Mouse (Mus musculus) frontal cortex, postnatal 14 days (tissue): Measurements from ENCODE around the gene 4931429L15Rik.

Source experiments
- DNase-seq, 2 experiments: peaks; one replicate each; pipeline ENCODE4 v3.0.0; 2022; ENCODE audit warnings: low spot score in 2 of 2

4931429L15Rik gene

DNA sequence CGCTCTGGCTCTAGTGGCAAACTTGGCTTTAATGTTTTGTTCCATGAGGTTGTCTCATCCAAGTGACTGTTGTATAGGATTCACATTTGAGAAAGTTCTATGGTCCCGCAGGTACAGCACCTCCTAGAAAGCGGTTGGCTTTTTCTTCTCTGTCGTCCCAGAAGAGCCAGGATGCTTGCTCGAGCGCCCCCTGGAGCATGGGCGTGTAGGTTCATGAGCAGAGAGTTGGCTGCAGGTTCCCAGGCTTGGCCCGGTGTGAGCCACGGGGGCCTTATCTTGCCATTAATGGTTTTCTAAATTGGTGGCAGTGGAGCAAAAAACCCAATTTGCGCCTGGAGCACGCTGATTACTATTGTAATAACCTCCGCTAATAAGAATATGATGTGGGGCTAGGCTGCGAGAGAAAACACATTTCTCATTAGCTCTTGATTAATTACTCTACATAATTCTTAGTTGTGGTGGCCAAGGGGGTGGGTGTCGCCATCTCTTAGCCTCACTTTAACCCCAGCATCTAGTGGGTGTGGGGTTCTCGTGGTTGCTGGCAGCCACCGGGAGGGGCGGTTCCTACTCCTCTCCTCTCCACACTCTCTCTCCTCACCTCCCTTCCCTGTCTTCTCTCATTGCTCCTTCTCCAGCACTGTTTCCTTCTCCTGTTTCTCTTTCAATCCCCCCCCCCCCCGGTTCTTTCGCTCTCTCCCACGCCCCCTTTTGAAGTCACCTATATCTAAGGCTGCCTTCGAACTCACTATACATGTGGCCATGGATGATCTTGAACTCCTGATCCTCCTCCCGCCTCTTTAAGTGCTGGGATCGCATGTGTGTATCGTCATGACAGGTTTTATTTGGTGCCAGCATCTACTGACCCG lies 8.2 kb upstream of the 4931429L15Rik start:
- DNase-seq = no peak

DNA sequence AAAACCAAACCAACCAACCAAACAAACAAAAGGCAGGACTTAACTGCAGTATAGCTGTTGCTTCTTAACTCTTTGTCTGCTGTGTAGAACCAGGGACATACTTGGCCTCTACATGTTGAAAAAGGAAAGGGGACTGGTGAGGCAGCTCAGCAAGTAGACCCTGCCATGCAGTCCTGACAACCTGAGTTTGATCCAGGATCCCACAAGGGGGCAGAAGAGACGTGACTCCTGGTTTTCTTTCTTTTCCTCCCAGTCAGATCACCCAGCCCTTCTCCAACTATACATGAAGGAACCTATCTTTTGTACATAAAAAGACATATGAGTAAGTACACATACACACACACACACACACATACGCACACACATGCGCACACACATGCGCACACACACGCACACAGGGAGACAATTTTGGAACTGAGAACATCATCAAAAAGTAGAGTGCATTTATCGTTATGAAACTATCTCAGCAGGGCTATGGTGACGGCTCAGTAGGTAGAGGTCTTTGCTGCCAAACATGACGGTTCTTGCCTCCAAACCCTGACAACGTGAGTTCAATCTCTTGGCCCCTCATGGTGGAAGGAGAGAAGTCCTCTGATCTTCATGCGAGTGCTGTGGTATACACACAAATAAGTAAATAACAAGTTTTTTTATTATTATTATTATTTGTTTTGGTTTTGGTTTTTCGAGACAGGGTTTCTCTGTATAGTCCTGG lies 7.1 kb upstream of the 4931429L15Rik start:
- no peak for DNase-seq

DNA sequence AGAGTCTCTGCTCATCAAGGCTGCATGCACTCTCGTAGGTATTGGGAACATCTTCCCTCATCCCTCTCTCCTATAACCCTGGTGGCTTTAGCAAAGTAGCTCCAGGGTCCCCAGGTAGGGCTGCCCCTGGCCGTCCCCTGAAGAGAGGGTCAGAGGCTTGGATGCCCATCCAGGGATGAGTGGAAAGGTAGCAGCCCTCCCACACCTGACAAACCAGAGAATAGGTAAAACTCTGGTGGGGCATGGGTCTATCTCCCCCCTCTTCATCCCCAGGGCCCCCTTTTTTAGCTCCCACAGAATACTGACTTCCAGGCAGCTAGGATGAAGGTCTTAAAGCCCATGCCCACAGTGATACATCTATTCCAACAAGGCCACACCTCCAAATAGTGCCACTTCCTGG lies 675 bp upstream of the 4931429L15Rik start:
- no peak for DNase-seq

DNA sequence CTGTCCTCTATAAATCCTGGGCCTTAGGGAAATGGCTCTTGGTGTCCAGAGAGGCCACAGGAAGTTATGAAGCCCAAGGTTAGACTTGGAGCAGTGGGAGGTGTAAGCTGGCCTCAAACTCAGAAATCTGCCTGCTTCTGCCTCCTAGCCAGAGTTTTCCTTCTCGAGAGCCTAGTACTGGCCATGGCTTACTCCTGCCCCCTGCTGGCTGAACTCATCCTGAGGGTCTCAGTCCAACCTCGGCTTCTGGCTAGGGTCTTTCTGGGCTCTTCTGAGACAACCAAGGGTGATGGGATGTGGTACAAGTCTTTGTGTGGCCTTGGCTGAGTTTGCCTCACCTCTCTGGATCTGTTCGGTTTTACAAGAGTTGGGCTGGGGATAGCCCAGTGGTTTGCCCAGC lies 1.8 kb downstream of the 4931429L15Rik start:
- DNase-seq = no peak

DNA sequence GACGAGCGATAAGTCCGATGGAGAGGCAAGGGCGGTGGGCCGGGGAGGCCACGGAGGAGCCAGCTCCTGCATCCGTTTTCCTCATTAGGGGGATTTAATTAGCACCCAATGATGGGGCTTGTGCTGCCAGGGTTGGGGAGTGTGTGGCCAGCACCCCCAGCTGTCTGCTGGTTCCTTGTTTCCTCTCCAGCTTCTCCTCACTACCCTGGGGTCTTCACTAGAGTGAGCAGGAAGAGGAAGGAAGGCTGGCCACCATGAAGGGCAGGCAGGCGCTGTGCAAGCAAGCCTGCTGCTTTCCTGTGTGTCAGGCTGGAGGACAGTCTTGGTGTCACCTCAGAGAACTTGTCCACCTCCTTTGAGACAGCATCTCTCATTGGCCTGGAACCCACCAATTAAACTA lies 2.9 kb downstream of the 4931429L15Rik start:
- no peak for DNase-seq

DNA sequence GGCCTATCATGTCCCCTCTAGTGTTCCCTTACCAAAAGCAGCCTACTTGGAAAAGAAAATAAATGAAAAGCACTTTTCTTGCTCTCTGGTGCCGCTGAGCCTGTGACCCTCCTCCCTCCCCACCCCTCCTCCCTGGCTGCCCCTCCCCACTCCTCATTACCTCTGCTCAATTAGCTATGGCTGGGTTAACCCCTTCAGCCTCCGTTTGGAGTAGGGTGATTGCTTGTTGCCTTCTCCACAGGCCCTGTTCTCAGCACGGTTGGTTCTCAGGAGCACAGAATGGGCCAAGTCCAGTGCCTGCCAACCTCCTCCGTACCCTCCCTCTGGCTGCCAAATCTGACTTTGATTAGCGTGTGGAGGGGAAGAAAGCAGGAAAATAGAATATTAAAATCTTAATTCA lies 3.4 kb downstream of the 4931429L15Rik start:
- no peak for DNase-seq

DNA sequence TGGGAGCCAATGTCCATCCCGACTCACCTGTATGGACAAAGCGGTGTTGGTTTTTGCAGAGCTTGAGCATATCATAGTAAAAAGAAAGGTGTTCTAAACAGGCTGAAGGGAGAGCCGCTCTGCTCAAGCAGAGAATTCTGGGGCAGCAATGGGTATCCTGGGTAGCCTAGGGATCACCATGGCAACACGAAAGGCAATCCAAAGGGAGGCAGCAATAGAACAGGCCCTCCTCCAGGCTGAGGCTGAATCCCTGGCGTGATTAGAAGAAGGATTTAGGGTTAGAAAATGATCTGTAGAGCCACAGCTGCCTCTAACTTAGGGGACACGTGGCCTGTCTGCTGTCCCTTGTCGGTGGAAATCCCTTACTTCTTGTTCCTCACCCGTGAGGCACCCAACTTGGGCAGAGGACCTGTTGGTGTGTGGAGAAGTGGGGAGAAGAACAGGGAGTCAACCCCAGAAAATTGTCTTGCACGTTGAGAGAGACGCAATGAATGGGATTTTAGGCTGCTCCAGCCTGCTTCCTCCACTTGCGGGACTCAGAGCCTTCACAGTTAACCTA lies 3.9 kb downstream of the 4931429L15Rik start:
- DNase-seq = no peak

DNA sequence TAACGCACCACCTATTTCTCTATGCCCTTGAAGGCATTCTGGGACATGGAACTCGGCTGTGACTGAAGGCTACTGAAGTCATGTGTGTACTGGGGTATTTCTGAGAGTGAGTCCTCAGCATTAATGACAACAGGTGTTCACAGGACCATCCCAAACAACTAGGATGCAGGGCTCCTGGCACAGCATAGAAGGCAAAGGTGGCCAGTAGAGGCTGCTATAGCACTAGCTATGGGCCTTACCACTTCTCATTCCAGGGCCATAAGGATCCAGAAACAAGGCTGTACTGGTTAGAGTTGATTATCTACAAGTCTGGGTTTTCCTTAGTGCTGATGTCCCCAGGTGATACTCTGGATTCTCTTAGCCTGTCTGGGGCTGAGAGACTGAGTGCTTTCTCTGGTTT lies 4.9 kb downstream of the 4931429L15Rik start:
- no peak for DNase-seq

DNA sequence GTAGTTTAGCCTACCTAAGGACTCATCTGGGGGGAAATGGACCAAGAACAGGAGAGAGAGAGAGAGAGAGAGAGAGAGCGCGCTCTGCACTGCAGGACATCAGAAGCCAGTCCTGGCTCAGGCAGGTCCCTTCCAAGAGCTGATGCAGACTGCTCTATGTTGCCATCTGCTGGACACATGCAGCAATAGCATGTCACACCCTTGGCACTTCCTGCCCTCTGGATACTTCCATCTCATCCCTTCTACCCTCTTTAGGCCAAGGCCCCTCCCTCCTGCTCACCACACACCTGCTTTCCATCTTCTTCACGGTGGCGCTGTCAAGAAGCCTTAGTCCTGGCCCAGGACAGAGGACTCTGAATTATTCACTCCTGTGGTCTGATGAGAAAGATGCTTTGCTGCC lies 5.3 kb downstream of the 4931429L15Rik start:
- peak in 1 of 2 experiments; percentile 55 for DNase-seq

DNA sequence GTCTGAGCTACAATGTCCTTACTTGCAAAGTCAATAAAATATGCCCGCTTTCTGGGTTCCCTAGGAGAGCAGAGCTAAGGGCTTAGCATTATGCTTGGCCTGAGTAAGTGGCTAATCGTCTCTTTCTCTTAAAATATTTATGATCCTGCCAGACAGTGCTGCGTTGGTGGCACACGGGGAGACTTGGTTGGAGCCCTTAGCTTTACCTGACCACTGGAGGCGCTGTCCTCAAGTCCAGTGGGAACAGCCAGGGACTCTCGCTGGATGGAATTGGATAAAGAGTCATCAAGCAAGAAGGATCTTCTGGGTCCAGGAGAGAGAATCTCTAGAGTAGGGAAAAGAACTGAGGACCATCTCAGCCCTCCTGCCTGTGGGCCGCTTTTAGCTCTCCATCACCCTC lies 10.7 kb downstream of the 4931429L15Rik start:
- DNase-seq = no peak

DNA sequence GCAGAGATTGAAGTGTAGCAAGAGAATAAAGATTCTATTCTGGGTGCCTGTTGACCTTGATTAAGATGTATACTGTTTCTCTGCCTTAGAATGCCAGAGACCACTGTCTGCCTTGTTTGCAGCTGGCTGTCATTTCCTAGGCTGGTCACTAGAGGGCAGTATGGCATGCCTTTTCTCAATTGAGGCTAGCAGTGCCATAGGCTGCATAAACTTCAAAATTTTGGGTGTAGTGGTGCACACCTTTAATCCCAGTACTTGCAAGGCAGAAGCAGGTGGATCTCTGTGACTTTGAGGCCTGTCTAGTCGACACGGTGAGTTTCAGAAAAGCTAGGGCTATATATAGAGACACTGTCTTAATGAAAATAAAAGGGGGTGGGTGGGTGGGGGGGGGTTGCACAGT lies 17.6 kb downstream of the 4931429L15Rik start:
- DNase-seq = peak in 1 of 2 experiments; percentile 49

DNA sequence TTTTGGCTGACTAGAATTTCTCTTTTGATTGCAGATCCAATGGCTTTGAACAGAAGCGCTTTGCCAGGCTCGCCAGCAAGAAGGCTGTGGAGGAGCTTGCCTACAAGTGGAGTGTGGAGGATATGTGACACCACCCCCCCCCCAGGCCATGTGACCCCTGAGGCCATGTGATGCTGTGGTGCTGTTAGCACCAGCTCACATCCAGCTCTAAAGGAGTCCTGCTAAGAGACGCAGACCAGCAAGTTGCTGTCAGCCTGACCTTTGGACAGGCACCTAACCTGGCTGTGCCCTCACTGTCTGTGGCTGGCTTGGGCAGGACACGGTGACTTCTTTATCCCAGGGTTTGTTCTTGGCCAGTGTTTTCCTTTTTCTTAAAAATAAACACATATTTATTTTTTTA lies 21.4 kb downstream of the 4931429L15Rik start:
- no peak for DNase-seq

DNA sequence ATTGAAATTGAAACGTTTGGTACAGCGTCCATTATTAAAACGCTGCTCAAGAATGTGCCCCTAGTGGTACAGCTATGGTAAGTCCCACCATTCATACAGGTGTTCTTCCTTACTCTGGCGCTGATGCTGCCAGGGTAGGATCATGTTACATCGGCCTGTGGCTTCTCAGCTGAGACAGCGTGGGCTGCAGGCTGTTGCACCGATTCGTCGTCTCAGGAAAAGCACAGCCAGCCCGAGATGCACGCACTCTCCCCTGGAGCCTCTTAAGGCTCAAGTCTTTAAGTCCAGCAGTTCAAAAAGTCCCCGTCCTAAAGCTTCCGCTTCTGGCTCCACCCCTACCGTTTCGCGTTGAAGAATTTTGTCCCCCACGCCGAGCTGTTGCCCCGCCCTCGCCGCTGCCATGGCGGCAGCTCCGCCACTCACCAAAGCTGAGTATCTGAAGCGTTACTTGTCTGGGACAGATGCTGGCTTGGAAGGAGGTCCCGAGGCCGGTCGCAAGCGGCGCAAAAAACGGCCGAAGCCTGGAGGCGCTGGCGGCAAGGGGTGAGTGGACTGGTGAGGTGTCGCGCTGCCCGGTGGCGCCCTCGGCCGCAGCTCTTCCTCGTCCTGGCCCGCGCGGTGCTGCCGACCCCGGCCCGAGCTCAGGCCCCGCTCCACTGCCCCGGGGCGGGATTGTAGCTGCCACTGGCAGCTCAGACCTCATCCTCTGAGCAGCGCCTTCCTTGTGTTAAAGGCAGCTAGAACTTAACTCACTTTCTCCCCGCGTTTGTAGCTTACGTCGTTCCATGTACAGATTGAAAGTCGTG lies 37.0 kb downstream of the 4931429L15Rik start, which contains the start of gene Bud13:
Bud13 (plus strand) TSS at position 378 of the 806 bp plus-strand sequence.
- DNase-seq = peak; percentile 83 to 89

DNA sequence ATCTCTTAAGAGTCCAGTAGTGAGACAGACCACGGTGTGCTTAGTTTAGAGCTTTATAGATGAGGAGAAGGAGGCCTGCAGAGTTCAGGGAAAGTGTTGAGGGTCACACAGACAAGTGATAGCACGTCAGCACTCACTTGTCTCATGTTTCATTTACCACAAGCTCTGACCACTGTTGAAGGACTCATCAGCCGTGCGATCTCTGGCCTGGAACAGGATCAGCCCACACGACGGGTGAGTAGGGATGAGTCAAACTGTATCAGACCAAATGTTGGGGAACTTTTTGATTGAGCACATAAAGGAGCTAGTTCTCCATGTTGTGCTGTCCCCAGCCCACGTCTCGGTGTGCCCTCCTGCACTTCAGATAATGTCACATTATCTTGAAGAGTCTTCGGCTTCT lies 45.3 kb downstream of the 4931429L15Rik start:
- DNase-seq = no peak

DNA sequence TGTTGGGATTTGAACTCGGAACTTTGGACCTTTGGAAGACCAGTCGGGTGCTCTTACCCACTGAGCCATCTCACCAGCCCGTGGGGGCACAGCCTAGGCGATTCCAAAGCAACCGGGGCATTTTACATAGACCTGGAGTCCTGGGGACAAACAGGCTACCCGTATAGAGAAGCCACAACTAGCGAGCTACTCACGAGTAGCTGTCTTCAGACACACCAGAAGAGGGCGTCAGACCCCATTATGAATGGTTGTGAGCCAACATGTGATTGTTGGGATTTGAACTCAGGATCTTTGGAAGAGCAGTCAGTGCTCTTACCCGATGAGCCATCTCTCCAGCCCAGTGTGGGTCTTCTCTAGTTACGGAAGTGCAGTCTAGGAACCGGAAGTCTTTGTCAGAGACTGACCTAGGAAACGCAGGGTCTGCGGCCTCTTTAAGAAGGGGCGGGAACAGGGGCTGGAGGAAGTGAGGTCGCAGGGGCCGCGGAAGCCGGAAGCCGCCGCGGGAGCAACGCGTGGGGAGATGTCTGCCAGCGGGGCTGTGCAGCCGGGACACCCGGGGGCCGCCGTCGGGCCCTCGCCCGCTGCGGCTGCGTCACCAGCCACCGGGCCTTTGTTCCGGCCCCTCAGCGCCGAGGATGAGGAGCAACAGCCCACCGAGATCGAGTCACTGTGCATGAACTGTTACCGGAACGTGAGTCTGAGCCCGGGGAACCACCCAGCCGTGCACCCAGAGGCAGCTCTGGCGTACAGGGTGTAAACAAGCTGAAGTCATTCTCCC lies 46.9 kb downstream of the 4931429L15Rik start, which contains the start of gene Zpr1:
Zpr1 (plus strand) TSS at position 388 of the 778 bp plus-strand sequence.
- DNase-seq = peak; percentile 80 to 82

DNA sequence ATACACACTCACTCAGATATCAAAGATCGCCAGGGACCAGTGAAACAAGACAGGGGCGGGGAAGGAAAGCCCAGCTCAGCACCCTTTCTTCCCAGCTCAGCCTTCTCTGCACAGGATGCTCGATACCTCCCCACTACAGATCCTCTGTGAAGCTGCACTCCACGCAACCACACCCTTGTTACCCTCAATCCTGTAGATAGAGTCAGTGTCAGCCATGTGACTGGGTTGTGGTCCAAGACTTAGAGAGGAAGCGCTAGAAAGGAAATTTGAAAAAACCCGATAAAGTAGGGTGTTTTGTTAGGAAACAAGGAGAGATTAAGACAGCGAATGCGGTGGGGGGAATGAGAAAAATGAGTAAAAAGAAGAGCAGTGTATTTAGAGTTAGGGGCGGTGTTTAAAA lies 47.7 kb downstream of the 4931429L15Rik start:
- DNase-seq = no peak

DNA sequence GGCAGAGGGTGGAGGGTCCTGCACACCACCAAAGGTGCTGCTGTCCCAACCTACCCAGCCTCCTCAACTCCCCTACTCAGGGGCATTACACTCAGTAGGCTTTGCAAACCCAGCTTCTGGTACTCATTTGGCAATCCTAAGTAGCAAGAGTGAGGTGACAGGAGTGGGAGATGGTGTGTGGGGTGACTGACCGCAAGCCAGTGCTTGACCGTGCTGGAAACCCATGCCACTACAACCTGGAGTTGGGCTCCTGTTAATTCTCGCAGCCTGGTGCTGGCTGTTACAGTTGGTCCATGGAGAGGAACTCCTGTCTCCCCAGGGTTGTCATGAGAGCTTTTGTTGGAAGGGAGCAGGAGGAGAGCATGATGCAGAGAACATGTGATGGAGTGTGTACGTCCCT lies 49.0 kb downstream of the 4931429L15Rik start:
- DNase-seq = no peak

DNA sequence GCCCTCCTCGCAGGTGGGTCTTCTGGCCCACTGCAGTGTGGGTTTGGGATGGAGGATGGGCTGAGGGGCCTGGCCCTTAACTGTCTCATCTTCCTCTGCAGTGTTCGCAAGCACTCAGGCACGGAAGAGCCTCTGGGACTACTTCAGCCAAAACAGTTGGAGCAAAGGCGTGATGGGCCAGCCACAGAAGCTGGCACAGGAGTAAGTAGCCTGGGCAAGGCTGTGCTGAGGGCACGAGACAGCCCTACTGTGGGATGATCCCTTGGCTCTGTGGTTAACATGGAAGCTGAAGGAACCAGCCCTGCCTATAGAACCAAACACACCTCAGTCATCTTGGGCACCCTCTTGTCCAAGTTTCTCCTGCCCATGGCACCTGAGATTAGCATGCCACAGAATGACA lies 50.7 kb downstream of the 4931429L15Rik start:
- DNase-seq = no peak

DNA sequence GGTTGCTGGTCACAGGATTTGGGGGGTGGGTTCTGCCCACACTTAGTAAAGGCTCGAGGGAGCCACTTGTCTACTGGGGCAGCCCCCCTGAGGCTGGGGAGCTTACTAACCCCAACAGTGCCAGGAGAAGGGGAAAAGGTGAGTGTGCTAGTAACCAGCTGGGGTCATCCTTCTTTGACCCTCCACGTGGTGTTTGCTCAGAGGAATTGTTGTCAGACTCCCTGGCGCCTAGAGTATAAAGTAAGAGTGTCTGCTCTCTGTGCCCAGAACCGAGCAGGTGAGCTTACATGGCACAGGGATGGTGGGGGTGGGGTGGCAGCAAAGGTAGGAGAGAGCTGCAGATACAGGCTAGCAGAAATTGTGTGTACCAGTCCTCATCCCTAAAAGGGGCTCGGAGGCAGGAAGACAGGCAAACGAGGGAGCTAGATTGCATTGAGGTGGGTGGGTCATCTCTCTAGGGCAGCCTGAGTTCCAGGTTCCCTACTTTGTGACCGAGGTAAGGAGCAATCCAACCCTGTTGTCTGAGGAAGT lies 51.4 kb downstream of the 4931429L15Rik start, which contains the start of gene Apoa5:
Apoa5 (plus strand) TSS at position 291 of the 531 bp plus-strand sequence.
- no peak for DNase-seq

DNA sequence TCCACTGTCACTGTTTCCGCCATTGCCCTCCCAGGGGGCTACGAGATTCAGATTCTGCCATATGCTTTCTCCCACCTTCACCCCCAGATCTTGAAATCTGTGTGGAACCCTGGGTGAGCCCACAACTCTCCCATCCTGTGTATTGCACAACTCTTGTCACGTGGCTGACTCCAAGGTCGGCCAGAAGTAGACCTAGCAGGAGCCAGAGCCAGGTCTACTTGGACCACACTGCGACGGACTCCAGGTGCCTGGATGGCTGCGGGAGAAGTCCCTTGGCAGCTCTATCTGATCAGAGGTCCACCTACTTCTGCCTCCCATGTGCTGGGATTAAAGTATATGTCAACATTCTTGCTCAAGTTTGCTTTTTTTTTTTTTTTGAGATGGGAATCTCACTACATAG lies 58.7 kb downstream of the 4931429L15Rik start:
- no peak for DNase-seq

DNA sequence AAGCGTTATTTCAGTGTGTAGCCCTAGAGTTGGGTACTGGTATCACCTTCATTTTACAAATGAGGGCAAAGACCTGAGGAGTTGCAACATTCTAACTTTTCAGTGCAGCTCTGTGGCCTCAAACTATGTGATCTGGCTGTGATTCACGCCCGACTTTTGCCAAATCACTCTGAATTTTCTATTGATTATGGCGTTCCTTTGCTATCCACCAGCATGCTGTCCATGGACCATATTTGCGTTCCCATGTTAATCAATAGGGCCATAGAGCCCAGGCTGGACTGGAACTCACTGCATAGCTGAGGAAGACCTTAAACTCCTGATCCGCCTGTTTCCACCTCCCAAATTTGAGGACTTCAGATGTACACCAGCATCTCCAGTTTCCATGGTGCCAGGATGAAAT lies 60.7 kb downstream of the 4931429L15Rik start:
- DNase-seq = no peak
